Mouse (Mus musculus) thymus, adult 2 months (tissue): Measurements from ENCODE around the gene Cfap97d1. TPM values are rescaled to one million over a fixed set of nuclear protein-coding genes. Genes with fewer than 3 reads are reported as not detected.

Experiments used
- DNase-seq: peaks from one replicate; pipeline ENCODE4 v3.0.0; 2021
- H3K27ac ChIP-seq: fragments of 200-500 bp; 2 replicates; pipeline ENCODE4 v1.5.1; 2012; ENCODE audit warnings: low read length, control low read depth; ENCODE audit not compliant: control insufficient read depth, insufficient read depth
- H3K27me3 ChIP-seq: fragments of 200-500 bp; 2 replicates; pipeline ENCODE4 v1.6.1; 2012; ENCODE audit warnings: mild to moderate bottlenecking, low read length, moderate library complexity, mixed read lengths; ENCODE audit not compliant: control insufficient read depth, insufficient read depth
- H3K36me3 ChIP-seq: fragments of 200-500 bp; 2 replicates; pipeline ENCODE4 v1.6.1; 2012; ENCODE audit warnings: mild to moderate bottlenecking, low read length, moderate library complexity; ENCODE audit not compliant: control insufficient read depth, insufficient read depth
- H3K4me1 ChIP-seq: fragments of 200-500 bp; replicated peaks from 2 replicates; pipeline ENCODE4 v1.6.1; 2012; ENCODE audit warnings: low read length; ENCODE audit not compliant: control insufficient read depth, insufficient read depth
- H3K4me3 ChIP-seq: fragments of 200-500 bp; 2 replicates; pipeline ENCODE4 v1.5.1; 2012; ENCODE audit warnings: mild to moderate bottlenecking, low read length, control low read depth, moderate library complexity; ENCODE audit not compliant: control insufficient read depth, insufficient read depth
- CTCF ChIP-seq: fragments of 200-500 bp; IDR thresholded peaks from 2 replicates; pipeline ENCODE4 v1.5.1; 2012; ENCODE audit warnings: mild to moderate bottlenecking, control low read depth, low read length, moderate library complexity, borderline replicate concordance; ENCODE audit not compliant: control insufficient read depth, poor library complexity, insufficient read depth; ENCODE audit errors: extremely low read depth
- POLR2A ChIP-seq: fragments of 200-500 bp; IDR thresholded peaks from 2 replicates; pipeline ENCODE4 v1.6.1; 2012; ENCODE audit warnings: mild to moderate bottlenecking, low read length, control low read depth, moderate library complexity; ENCODE audit not compliant: control insufficient read depth, poor library complexity, insufficient read depth; ENCODE audit errors: extremely low read depth
- WGBS: fragments of 180-500 bp; shearing (Covaris S2); methylation state at CpG from one replicate; pipeline ENCODE4 v1.1.7; 2018; 5-methylcytosine and 5-hydroxymethylcytosine counted together
- polyA plus RNA-seq: library from polyadenylated mRNA; depleted of rRNA; stranded (reverse); fragments of >200 nt; gene quantifications from 2 replicates; pipeline ENCODE4 v1.2.3, GENCODE M21; 2012

Cfap97d1 gene
- polyA plus RNA-seq, 1 experiment: not detected

GRCm38 (mm10) chr11:101972651-101973050 is 11.4 kb upstream of the Cfap97d1 start:
- no peaks in the 10 kb centered on the region for H3K36me3 ChIP-seq

DNA sequence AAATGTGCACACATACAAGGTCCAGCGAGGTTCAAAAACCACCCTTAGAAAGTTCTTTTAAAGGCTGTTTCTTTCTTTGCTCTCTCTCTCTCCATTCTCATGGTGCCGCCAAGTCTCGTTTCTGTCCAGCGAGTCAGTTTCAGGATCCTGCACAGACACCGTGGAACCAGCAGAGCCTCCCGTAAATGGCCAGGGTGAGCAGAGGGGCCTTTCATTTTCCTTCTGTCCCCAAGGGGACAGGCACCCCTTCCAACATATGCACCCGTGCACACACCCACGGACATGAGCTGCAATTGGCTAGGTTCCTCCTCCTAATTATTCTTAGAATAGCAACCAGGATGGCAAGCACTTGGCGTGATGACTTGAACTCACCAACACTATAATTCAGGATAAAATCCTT is 10.6 kb upstream of the Cfap97d1 start:
- H3K4me1 ChIP-seq: no peaks in the 10 kb centered on the region
- H3K4me3 ChIP-seq: no peak overlapping the region
- TF ChIP-seq POLR2A (no peak), CTCF (no peak)
- H3K27ac ChIP-seq: no peak overlapping the region
- 91% methylated on average over 9 of the region's 9 CpGs for WGBS
- DNase-seq: no peak
- H3K27me3 ChIP-seq: no peaks in the 10 kb centered on the region
- no peaks in the 10 kb centered on the region for H3K36me3 ChIP-seq

More at GRCm38 (mm10) chr11:101972651-101973050, 11.4 kb upstream of the Cfap97d1 start:
- TF ChIP-seq POLR2A (no peak), CTCF (no peak)
- Histone ChIP-seq H3K4me1 (no peaks in the 10 kb centered on the region), H3K27ac (no peak overlapping the region), H3K27me3 (no peaks in the 10 kb centered on the region), H3K4me3 (no peak overlapping the region)
- no peak for DNase-seq
- WGBS: 98% methylated on average over 5 of the region's 5 CpGs

- no peak overlapping the region for H3K27ac ChIP-seq
- whole genome bisulfite sequencing: 61% methylated on average over 6 of the region's 6 CpGs
- no peaks in the 10 kb centered on the region for H3K4me1 ChIP-seq
- TF ChIP-seq CTCF (no peak), POLR2A (no peak)
- no peak overlapping the region for H3K4me3 ChIP-seq
- no peak for DNase-seq
- H3K27me3 ChIP-seq: no peaks in the 10 kb centered on the region
- no peaks in the 10 kb centered on the region for H3K36me3 ChIP-seq
Measured at GRCm38 (mm10) chr11:101974181-101974580, 9.9 kb upstream of the Cfap97d1 start.

- H3K4me3 ChIP-seq: no peak overlapping the region
- no peaks in the 10 kb centered on the region for H3K4me1 ChIP-seq
- DNase-seq: no peak
- no peaks in the 10 kb centered on the region for H3K36me3 ChIP-seq
- 77% methylated on average over 9 of the region's 9 CpGs for WGBS
- no peaks in the 10 kb centered on the region for H3K27me3 ChIP-seq
- no peak for TF ChIP-seq POLR2A
- TF ChIP-seq CTCF: no peak
- H3K27ac ChIP-seq: no peak overlapping the region
Measured at GRCm38 (mm10) chr11:101974923-101975322, 9.2 kb upstream of the Cfap97d1 start.

DNA sequence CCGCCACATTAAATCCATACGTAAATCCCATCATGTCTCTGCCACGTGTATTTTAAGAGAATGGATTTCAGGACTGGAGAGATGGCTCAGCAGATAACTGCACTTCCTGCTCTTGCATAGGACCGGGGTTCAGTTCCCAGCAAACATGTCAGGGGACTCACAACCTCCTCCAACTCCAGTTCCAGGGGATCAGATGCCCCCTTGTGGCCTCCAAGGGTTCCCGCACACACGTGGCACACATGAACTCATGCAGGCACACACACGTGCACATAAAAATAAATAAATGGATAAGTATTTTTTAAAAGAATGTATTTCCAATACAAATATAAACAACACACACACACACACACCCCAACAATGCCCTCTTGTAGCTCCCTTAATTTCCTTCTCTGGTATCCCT is 7.1 kb upstream of the Cfap97d1 start:
- no peak for TF ChIP-seq CTCF
- TF ChIP-seq POLR2A: no peak
- Histone ChIP-seq H3K4me1 (no peaks in the 10 kb centered on the region), H3K27me3 (no peaks in the 10 kb centered on the region; the same call in 1 of the 2 replicates), H3K27ac (no peak overlapping the region), H3K4me3 (no peak overlapping the region), H3K36me3 (no peaks in the 10 kb centered on the region)
- 95% methylated on average over 7 of the region's 7 CpGs for WGBS
- no peak for DNase-seq

GRCm38 (mm10) chr11:101979140-101979539 is 4.9 kb upstream of the Cfap97d1 start:
- Histone ChIP-seq H3K27ac (no peak overlapping the region), H3K4me1 (0 out of 2 replicates have a peak, but pooled peaks cover 2% of the 10 kb centered on the region), H3K36me3 (no peaks in the 10 kb centered on the region), H3K4me3 (no peak overlapping the region), H3K27me3 (peaks cover 7% of the 10 kb centered on the region; the same call in 1 of the 2 replicates)
- WGBS: 90% methylated on average over 5 of the region's 5 CpGs
- no peak for DNase-seq
- TF ChIP-seq CTCF: no peak

DNA sequence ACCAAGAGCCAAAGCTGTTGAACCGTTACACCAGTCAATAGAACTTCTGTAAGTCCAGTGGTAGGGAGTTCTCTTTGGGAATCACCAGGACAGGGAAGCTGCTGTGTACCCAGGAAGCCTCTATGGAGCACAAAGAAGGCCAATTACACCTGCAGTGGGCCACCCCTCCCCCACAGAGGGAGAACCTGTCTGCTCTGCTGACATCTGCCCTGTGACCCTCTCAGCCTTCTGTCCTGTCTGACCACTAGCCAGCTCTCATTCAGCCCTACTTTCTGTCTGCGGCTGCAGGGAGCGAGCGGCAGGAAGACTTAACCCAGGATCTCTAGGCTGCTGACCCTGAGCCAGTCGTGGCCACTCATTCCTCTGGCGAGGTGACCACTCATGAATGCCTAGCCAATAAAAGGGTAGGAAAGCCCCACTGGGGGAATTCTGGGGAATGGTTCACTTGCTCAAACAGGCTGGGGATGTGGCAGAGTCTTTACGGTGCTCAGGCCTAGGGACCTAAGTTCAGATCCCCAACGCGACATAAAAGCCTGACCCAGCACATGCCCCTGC is 3.4 kb upstream of the Cfap97d1 start:
- no peaks in the 10 kb centered on the region for H3K36me3 ChIP-seq

More for the DNA sequence above, 3.4 kb upstream of the Cfap97d1 start:
- no peak for DNase-seq
- 97% methylated on average over 9 of the region's 9 CpGs for WGBS
- Histone ChIP-seq H3K4me1 (0 out of 2 replicates have a peak, but pooled peaks cover 3% of the 10 kb centered on the region), H3K27me3 (peaks cover 8% of the 10 kb centered on the region; the same call in 1 of the 2 replicates), H3K27ac (no peak overlapping the region), H3K4me3 (no peak overlapping the region)
- no peak for TF ChIP-seq CTCF
- TF ChIP-seq POLR2A: no peak
